Mouse (Mus musculus) CD4-positive naive resting alpha-beta T cell, adult 57 days (primary cell): ENCODE measurements around the gene Krt82. TPM values are rescaled to one million over a fixed set of nuclear protein-coding genes. Genes with fewer than 3 reads are reported as not detected.

Source experiments
- total RNA-seq: library from RNA; stranded (reverse); gene quantifications from one replicate; pipeline ENCODE4 v1.2.4, GENCODE M21; 2023

The Krt82 gene
- not detected for total RNA-seq

GRCm38 (mm10) chr15:101550567-101550966 lies at the start of gene Krt82:
Gene Krt82 (minus strand): TSS chr15:101550667.

GRCm38 (mm10) chr15:101573796-101574345 lies 23.4 kb upstream of the Krt82 start, which contains the start of gene Krt75:
Gene Krt75 (minus strand): TSS chr15:101573904.

GRCm38 (mm10) chr15:101562850-101563249 lies 12.4 kb upstream of the Krt82 start, which contains the start of gene Krt90:
Gene Krt90 (minus strand): TSS chr15:101562950.

GRCm38 (mm10) chr15:101532720-101533119 lies 17.7 kb downstream of the Krt82 start, which contains the start of gene Krt84:
Gene Krt84 (minus strand): TSS chr15:101532820.

GRCm38 (mm10) chr15:101517161-101517560 lies 33.3 kb downstream of the Krt82 start, which contains the start of gene Gm49425:
Gene Gm49425 (minus strand): TSS chr15:101517261.

GRCm38 (mm10) chr15:101491431-101491830 lies 59.0 kb downstream of the Krt82 start, which contains the start of gene Krt83:
Gene Krt83 (minus strand): TSS chr15:101491512.

Other genes with a start within 250 kb of the Krt82 start
- gene Krt80, start 180.5 kb downstream of the Krt82 start, total RNA-seq = 0.30 TPM
- gene Krt7, start 139.6 kb downstream of the Krt82 start, total RNA-seq = 1.1 TPM
- not detected for gene Krt87, start 111.9 kb downstream of the Krt82 start, total RNA-seq
- gene Krt88, start 102.9 kb downstream of the Krt82 start, total RNA-seq = not detected
- not detected for gene Krt81, start 86.9 kb downstream of the Krt82 start, total RNA-seq
- not detected for gene Krt86, start 77.2 kb downstream of the Krt82 start, total RNA-seq
- gene Krt83, start 59.2 kb downstream of the Krt82 start, total RNA-seq = not detected
- not detected for gene Gm49425, start 33.4 kb downstream of the Krt82 start, total RNA-seq
- gene Krt84, start 17.8 kb downstream of the Krt82 start, total RNA-seq = not detected
- gene Krt90, start 12.3 kb upstream of the Krt82 start, total RNA-seq = not detected
- gene Krt75, start 23.2 kb upstream of the Krt82 start, total RNA-seq = not detected
- not detected for gene Gm5414, start 77.5 kb upstream of the Krt82 start, total RNA-seq
- gene Gm5478, start 96.7 kb upstream of the Krt82 start, total RNA-seq = not detected
- not detected for gene Krt6b, start 129.6 kb upstream of the Krt82 start, total RNA-seq
- gene Krt6a, start 143.6 kb upstream of the Krt82 start, total RNA-seq = not detected
- gene Krt5, start 162.2 kb upstream of the Krt82 start, total RNA-seq = 0.50 TPM
- gene Krt71, start 192.4 kb upstream of the Krt82 start, total RNA-seq = not detected
- not detected for gene Krt72, start 235.8 kb upstream of the Krt82 start, total RNA-seq